Mouse (Mus musculus) lung, postnatal 0 days (tissue): ENCODE results near the gene Wdr18.

Experiments used
- CTCF ChIP-seq: IDR thresholded peaks from 2 replicates; pipeline ENCODE4 v1.5.1; 2016; ENCODE audit warnings: antibody characterized with exemption, mild to moderate bottlenecking
- EP300 ChIP-seq: IDR thresholded peaks from 2 replicates; pipeline ENCODE4 v1.6.1; 2016; ENCODE audit warnings: antibody characterized with exemption, mild to moderate bottlenecking, control low read depth

- TF ChIP-seq CTCF (no peak), EP300 (no peak)
Observed at GRCm38 (mm10) chr10:79995636-79996035, 35.7 kb downstream of the Wdr18 start.
